In genomic region chr1:123923907-123924306, GRCm38 (mm10) we compare ENCODE assay signal across 27 mouse cellular contexts.
A peak's percentile ranks its signal among the peaks of the same experiment; 100 is the strongest.
DNase-seq lines count a peak whose midpoint lies in the region; ATAC-seq and TF ChIP-seq lines count a peak whose summit lies in the region.
"Had no signal": no experiment of that assay in that cellular context is flagged by ENCODE, and none has a peak within 500 bp of the region (broad histone marks: within the 10 kb centered on the region; RNA-seq: fewer than 3 reads in every experiment).

No protein-coding gene starts in this region.

- no peaks in the 10 kb centered on the region for H3K4me1 ChIP-seq in forebrain, postnatal 0 days (ENCODE audit: insufficient read depth)
- H3K4me1 ChIP-seq in forebrain, embryonic 15.5 days = peaks cover 3% of the 10 kb centered on the region; the same call in 1 of the 2 replicates
- H3K4me1 ChIP-seq: embryonic facial prominence, embryonic 13.5 days; embryonic facial prominence, embryonic 15.5 days had no signal

- peak; percentile 4 for DNase-seq in forebrain, postnatal 0 days
- no peak for DNase-seq in left cerebral cortex, adult 2 months (ENCODE audit: extremely low spot score in 1 of 2, low spot score in 2 of 2)
- no peak for DNase-seq in left cerebral cortex, adult 11 months (ENCODE audit: low spot score)
- DNase-seq in telencephalon, adult 2 months (ENCODE audit: low read depth, low spot score) = peak; percentile 69
- DNase-seq in cerebellum, adult 18-20 months = no peak
- DNase-seq: adrenal gland, adult 8-10 months; adrenal gland, postnatal 14 days; adrenal gland, postnatal 36 days; B cell, adult 2 months; cerebellum, adult 11 months; cerebellum, adult 2 months; cerebellum, adult 9-10 months; cerebellum, postnatal 10 days; cerebellum, postnatal 25 days; embryo, embryonic 11 days had no signal

- H3K36me3 ChIP-seq in forebrain, postnatal 0 days (ENCODE audit: insufficient read depth) = no peaks in the 10 kb centered on the region
- no peaks in the 10 kb centered on the region for H3K36me3 ChIP-seq in forebrain, embryonic 15.5 days
- H3K36me3 ChIP-seq: embryonic facial prominence, embryonic 13.5 days; embryonic facial prominence, embryonic 15.5 days; forebrain, embryonic 10.5 days; forebrain, embryonic 12.5 days; G1E had no signal

- H3K9me3 ChIP-seq in forebrain, postnatal 0 days (ENCODE audit: low read length) = no peaks in the 10 kb centered on the region
- H3K9me3 ChIP-seq in forebrain, embryonic 15.5 days = no peaks in the 10 kb centered on the region
- H3K9me3 ChIP-seq: embryonic facial prominence, embryonic 13.5 days; embryonic facial prominence, embryonic 15.5 days; forebrain, embryonic 10.5 days; forebrain, embryonic 12.5 days had no signal

- H3K9ac ChIP-seq in forebrain, postnatal 0 days = no peak overlapping the region
- no peak overlapping the region for H3K9ac ChIP-seq in forebrain, embryonic 15.5 days (replicated peaks)
- H3K9ac ChIP-seq: embryonic facial prominence, embryonic 13.5 days; embryonic facial prominence, embryonic 15.5 days; forebrain, embryonic 12.5 days had no signal

- H3K4me2 ChIP-seq in forebrain, postnatal 0 days (ENCODE audit: low read depth) = no peak overlapping the region
- H3K4me2 ChIP-seq in forebrain, embryonic 15.5 days (replicated peaks) = no peak overlapping the region
- H3K4me2 ChIP-seq: embryonic facial prominence, embryonic 13.5 days; embryonic facial prominence, embryonic 15.5 days; forebrain, embryonic 12.5 days had no signal

- no peak for TF ChIP-seq CTCF in forebrain, postnatal 0 days (IDR thresholded peaks at IDR 0.05; ENCODE audit: low read depth)
- no peak for TF ChIP-seq CTCF in left cerebral cortex, adult 2 months (IDR thresholded peaks at IDR 0.05)

- ATAC-seq in forebrain, postnatal 0 days = no peak
- no peak for ATAC-seq in forebrain, embryonic 15.5 days (replicated peaks)
- ATAC-seq: activated CD4-positive, CD25-positive, alpha-beta regulatory T cell, adult 4 months; CD4-positive, CD25-positive, alpha-beta regulatory T cell, adult 4 months; forebrain, embryonic 14.5 days; Patski had no signal

- H3K27ac ChIP-seq in forebrain, postnatal 0 days (ENCODE audit: low read depth, low read length) = no peak overlapping the region
- H3K27ac ChIP-seq in forebrain, embryonic 15.5 days (replicated peaks) = no peak overlapping the region
- H3K27ac ChIP-seq in left cerebral cortex, adult 2 months = peak overlapping the region; percentile 16; the same call in 1 of the 2 replicates
- H3K27ac ChIP-seq: embryonic facial prominence, embryonic 13.5 days; embryonic facial prominence, embryonic 15.5 days; forebrain, embryonic 10.5 days; forebrain, embryonic 12.5 days had no signal

- H3K27me3 ChIP-seq in forebrain, postnatal 0 days (ENCODE audit: insufficient read depth, low read length) = no peaks in the 10 kb centered on the region
- no peaks in the 10 kb centered on the region for H3K27me3 ChIP-seq in forebrain, embryonic 15.5 days
- H3K27me3 ChIP-seq: CH12.LX; embryonic facial prominence, embryonic 13.5 days; embryonic facial prominence, embryonic 15.5 days; forebrain, embryonic 12.5 days; Patski had no signal

- intact Hi-C loops in left cerebral cortex, adult 2 months (cut with DNase I) = no loop called here

- no peak overlapping the region for H3K4me3 ChIP-seq in forebrain, postnatal 0 days (ENCODE audit: low read depth, low read length)
- H3K4me3 ChIP-seq in forebrain, embryonic 15.5 days = no peak overlapping the region
- H3K4me3 ChIP-seq in left cerebral cortex, adult 2 months = no peak overlapping the region
- H3K4me3 ChIP-seq: embryonic facial prominence, embryonic 13.5 days; embryonic facial prominence, embryonic 15.5 days; erythroblast, embryonic 14.5 days; forebrain, embryonic 10.5 days; forebrain, embryonic 12.5 days had no signal

- WGBS in forebrain, postnatal 0 days = 86% methylated on average over 2 of the region's 2 CpGs
- 94% methylated on average over 2 of the region's 2 CpGs for whole genome bisulfite sequencing in forebrain, embryonic 15.5 days

Comparison
In these comparisons a context has a peak if more than half of its experiments do, and no peak if none do; other contexts are left out.
1. DNase-seq: peak in forebrain, postnatal 0 days (single experiment) and telencephalon, adult 2 months (single experiment); none in left cerebral cortex, adult 2 months (0 of 2), left cerebral cortex, adult 11 months (single experiment) and cerebellum, adult 18-20 months (0 of 2).